Mouse (Mus musculus): ENCODE data around the gene Icosl.

GRCm38 (mm10) chr10:78086444-78087061 is 17.5 kb downstream of the Icosl start:
- TF ChIP-seq GABPA (IDR thresholded peaks at IDR 0.05; ENCODE audit: low read depth, low read length) (no peak), CTCF (IDR thresholded peaks at IDR 0.05 in 2 of 3, conservative IDR thresholded peaks at IDR 0.05 in 1 of 3; ENCODE audit: control insufficient read depth in 1 of 3, insufficient read depth in 1 of 3, low read depth in 2 of 3, low read length in 3 of 3, poor library complexity in 1 of 3, severe bottlenecking in 1 of 3) (no peak), MAZ (IDR thresholded peaks at IDR 0.05; ENCODE audit: low read depth, low read length) (no peak), EP300 (IDR thresholded peaks at IDR 0.05; ENCODE audit: low read depth in 1 of 2, low read length in 2 of 2) (no peak), MAX (IDR thresholded peaks at IDR 0.05; ENCODE audit: low read length) (no peak), CHD1 (IDR thresholded peaks at IDR 0.05; ENCODE audit: low read depth, low read length) (no peak), USF2 (IDR thresholded peaks at IDR 0.05; ENCODE audit: borderline replicate concordance in 1 of 2, insufficient read depth in 1 of 2, low read depth in 1 of 2, low read length in 2 of 2) (no peak), POLR2A (IDR thresholded peaks at IDR 0.05; ENCODE audit: control insufficient read depth in 1 of 2, insufficient read depth in 1 of 2, low read depth in 1 of 2, low read length in 2 of 2, poor library complexity in 1 of 2) (no peak), ETS1 (IDR thresholded peaks at IDR 0.05; ENCODE audit: low read depth, low read length) (no peak), MYB (IDR thresholded peaks at IDR 0.05; ENCODE audit: low read depth, low read length) (no peak), ELF1 (IDR thresholded peaks at IDR 0.05; ENCODE audit: low read depth, low read length) (no peak), POLR2AphosphoS2 (IDR thresholded peaks at IDR 0.05; ENCODE audit: low read length) (no peak), CHD2 (IDR thresholded peaks at IDR 0.05; ENCODE audit: low read length) (no peak)

Data from MEL (cell line).